Mouse (Mus musculus) midbrain, postnatal 0 days (tissue): Measurements from ENCODE around the gene Tspan32. TPM values are rescaled to one million over a fixed set of nuclear protein-coding genes. Genes with fewer than 3 reads are reported as not detected.

Experiments used
- ATAC-seq: fragments of 200-750 bp; cut with Nextera tagmentation; 2 replicates; pipeline ENCODE4 v1.8.0; 2017; ENCODE audit warnings: moderate number of reproducible peaks, mild to moderate bottlenecking, moderate TSS enrichment, moderate library complexity; ENCODE audit not compliant: low FRiP score
- DNase-seq: peaks from one replicate; pipeline ENCODE4 v3.0.0-alpha.2; 2015; ENCODE audit warnings: low spot score
- H3K27ac ChIP-seq: fragments of 300-500 bp; sonication (generic); 2 replicates; pipeline ENCODE4 v1.5.1; 2014; ENCODE audit warnings: low read depth, mild to moderate bottlenecking, low read length, mixed read lengths
- H3K27me3 ChIP-seq: fragments of 300-500 bp; sonication (generic); 2 replicates; pipeline ENCODE4 v1.6.1; 2014; ENCODE audit warnings: low read length, control low read depth, mixed read lengths; ENCODE audit not compliant: insufficient read depth
- H3K36me3 ChIP-seq: fragments of 300-500 bp; sonication (generic); 2 replicates; pipeline ENCODE4 v1.6.1; 2014; ENCODE audit warnings: low read length, control low read depth, mixed read lengths; ENCODE audit not compliant: insufficient read depth
- H3K4me1 ChIP-seq: fragments of 300-500 bp; sonication (generic); 2 replicates; pipeline ENCODE4 v1.6.1; 2014; ENCODE audit warnings: mild to moderate bottlenecking, control low read depth, antibody characterized with exemption, low read length, mixed read lengths; ENCODE audit not compliant: insufficient read depth
- H3K4me2 ChIP-seq: fragments of 300-500 bp; sonication (generic); 2 replicates; pipeline ENCODE4 v1.6.1; 2014; ENCODE audit warnings: low read depth, mild to moderate bottlenecking, low read length, mixed read lengths; ENCODE audit not compliant: poor library complexity, severe bottlenecking
- H3K4me3 ChIP-seq: fragments of 300-500 bp; sonication (generic); 2 replicates; pipeline ENCODE4 v1.5.1; 2014; ENCODE audit warnings: low read depth, mild to moderate bottlenecking, low read length, moderate library complexity
- H3K9ac ChIP-seq: fragments of 300-500 bp; sonication (generic); replicated peaks from 2 replicates; pipeline ENCODE4 v1.6.1; 2014; ENCODE audit warnings: mild to moderate bottlenecking, low read length, moderate library complexity, mixed read lengths; ENCODE audit not compliant: poor library complexity, severe bottlenecking
- H3K9me3 ChIP-seq: fragments of 300-500 bp; sonication (generic); 2 replicates; pipeline ENCODE4 v1.6.1; 2016; ENCODE audit warnings: low read length, control low read depth
- CTCF ChIP-seq: IDR thresholded peaks from 2 replicates; pipeline ENCODE4 v1.5.1; 2016; ENCODE audit warnings: antibody characterized with exemption, mild to moderate bottlenecking
- WGBS: fragments of 180-500 bp; shearing (Covaris S2); extraction: QIAGEN DNeasy Blood & Tissue Kit; methylation state at CpG from one replicate; pipeline ENCODE4 v1.1.7; 2014; 5-methylcytosine and 5-hydroxymethylcytosine counted together
- polyA plus RNA-seq: library from polyadenylated mRNA; unstranded; fragments of >200 nt; fragmentation: Nextera tagmentation; extraction: Ambion mirVana; gene quantifications from 2 replicates; pipeline ENCODE4 v1.2.1, GENCODE M21; 2015
- total RNA-seq: library from RNA; depleted of rRNA; stranded (reverse); fragments of >200 nt; gene quantifications from 2 replicates; pipeline ENCODE4 v1.2.3, GENCODE M21; 2014

Gene Tspan32
- total and polyA plus RNA-seq, 2 experiments from 2014 or later, result 0.37 to 0.38 TPM

GRCm38 (mm10) chr7:143021356-143022164, 16.7 kb downstream of the Tspan32 start:
- ATAC-seq (no peak), DNase-seq (no peak)
- Histone ChIP-seq H3K27ac (no peak overlapping the region), H3K9ac (no peak overlapping the region), H3K4me2 (no peak overlapping the region), H3K4me1 (no peaks in the 10 kb centered on the region), H3K9me3 (no peaks in the 10 kb centered on the region), H3K27me3 (no peaks in the 10 kb centered on the region), H3K36me3 (peaks cover 8% of the 10 kb centered on the region; the same call in 1 of the 2 replicates), H3K4me3 (no peak overlapping the region)
- WGBS, result 72% methylated on average over 5 of the region's 5 CpGs
- no peak for TF ChIP-seq CTCF

DNA sequence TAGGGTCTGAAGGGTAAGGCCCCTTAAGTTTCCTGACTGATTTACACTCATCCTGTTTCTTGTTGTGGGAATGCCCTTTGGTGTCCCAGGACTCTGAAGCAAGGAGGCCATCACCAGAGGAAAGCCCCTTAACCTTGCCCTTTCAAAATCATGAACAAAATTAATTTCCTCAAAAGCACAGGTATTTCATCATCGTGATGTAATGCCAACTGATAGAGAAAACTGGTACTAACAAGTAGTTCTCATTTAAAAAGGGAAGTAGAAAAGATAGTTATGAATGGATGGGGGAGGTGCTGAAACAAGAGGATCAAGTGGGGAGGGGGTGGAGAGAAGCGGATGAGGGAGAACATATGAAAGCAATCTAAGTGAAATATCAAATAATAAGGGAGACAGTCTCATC, 18.7 kb downstream of the Tspan32 start:
- WGBS, result 92% methylated on average over 2 of the region's 2 CpGs
- Histone ChIP-seq H3K4me1 (no peaks in the 10 kb centered on the region), H3K9ac (no peak overlapping the region), H3K9me3 (no peaks in the 10 kb centered on the region), H3K4me2 (no peak overlapping the region), H3K36me3 (peaks cover 15% of the 10 kb centered on the region; the same call in 1 of the 2 replicates), H3K27me3 (no peaks in the 10 kb centered on the region), H3K4me3 (no peak overlapping the region), H3K27ac (no peak overlapping the region)
- no peak for ATAC-seq
- DNase-seq, result no peak
- TF ChIP-seq CTCF, result no peak

DNA sequence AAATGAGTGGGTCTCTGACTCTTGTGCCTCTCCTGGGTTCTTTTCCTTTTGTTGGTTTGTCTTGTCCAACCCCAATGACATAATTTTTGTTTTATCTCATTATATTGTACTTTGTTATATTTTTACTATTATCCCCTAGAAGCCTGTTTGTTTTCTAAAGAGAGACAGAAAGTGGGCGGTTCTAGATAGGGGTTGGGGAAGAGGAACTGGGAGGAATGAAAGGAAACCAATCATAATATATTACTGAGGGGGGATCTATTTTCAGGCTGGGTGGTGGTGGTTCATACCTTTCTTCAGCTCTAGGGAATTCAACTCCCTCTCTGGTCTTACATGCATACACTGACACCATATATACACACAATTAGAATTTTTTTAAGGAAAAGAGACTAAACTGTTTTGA, 19.4 kb downstream of the Tspan32 start:
- Histone ChIP-seq H3K4me1 (no peaks in the 10 kb centered on the region), H3K4me3 (no peak overlapping the region), H3K36me3 (peaks cover 15% of the 10 kb centered on the region; the same call in 1 of the 2 replicates), H3K9me3 (no peaks in the 10 kb centered on the region), H3K9ac (no peak overlapping the region), H3K27ac (no peak overlapping the region), H3K4me2 (no peak overlapping the region), H3K27me3 (no peaks in the 10 kb centered on the region)
- no peak for TF ChIP-seq CTCF
- ATAC-seq, result no peak
- WGBS, result 97% methylated on average over 1 of the region's 1 CpGs
- DNase-seq, result no peak

GRCm38 (mm10) chr7:143025496-143025895, 20.6 kb downstream of the Tspan32 start:
- Histone ChIP-seq H3K27ac (no peak overlapping the region), H3K4me1 (no peaks in the 10 kb centered on the region), H3K36me3 (peaks cover 22% of the 10 kb centered on the region; the same call in 1 of the 2 replicates), H3K9ac (no peak overlapping the region), H3K4me3 (no peak overlapping the region), H3K9me3 (no peaks in the 10 kb centered on the region), H3K27me3 (no peaks in the 10 kb centered on the region), H3K4me2 (no peak overlapping the region)
- DNase-seq (no peak), ATAC-seq (no peak)
- TF ChIP-seq CTCF, result no peak
- 93% methylated on average over 3 of the region's 3 CpGs for WGBS

DNA sequence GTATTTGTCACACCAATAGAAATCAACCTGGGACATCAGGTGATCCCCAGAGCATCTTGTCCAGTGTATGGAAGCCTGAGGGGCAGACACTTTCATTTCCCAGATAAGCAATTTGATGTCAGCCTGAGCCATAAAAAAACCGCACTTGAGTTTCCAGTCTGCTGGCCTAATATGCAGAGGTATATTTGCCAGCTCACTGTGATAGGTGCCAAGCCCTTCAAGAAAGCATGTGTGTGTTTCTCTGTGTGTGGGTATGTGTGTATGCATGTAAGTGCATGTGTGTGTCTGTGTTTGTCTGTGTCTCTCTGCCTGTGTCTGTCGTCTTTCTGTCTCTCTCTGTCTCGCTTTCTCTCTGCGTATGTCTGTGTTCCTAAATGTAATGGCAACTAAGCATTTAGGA, 22.4 kb downstream of the Tspan32 start:
- ATAC-seq, result no peak
- Histone ChIP-seq H3K9me3 (no peaks in the 10 kb centered on the region), H3K4me1 (no peaks in the 10 kb centered on the region), H3K4me2 (no peak overlapping the region), H3K27ac (no peak overlapping the region), H3K36me3 (peaks cover 28% of the 10 kb centered on the region; the same call in 1 of the 2 replicates), H3K27me3 (no peaks in the 10 kb centered on the region), H3K4me3 (no peak overlapping the region), H3K9ac (no peak overlapping the region)
- DNase-seq, result no peak
- TF ChIP-seq CTCF, result no peak
- WGBS, result 96% methylated on average over 4 of the region's 4 CpGs

- no peak for DNase-seq
- Histone ChIP-seq H3K4me2 (no peak overlapping the region), H3K27me3 (no peaks in the 10 kb centered on the region), H3K9me3 (no peaks in the 10 kb centered on the region), H3K4me3 (no peak overlapping the region), H3K4me1 (no peaks in the 10 kb centered on the region), H3K36me3 (peaks cover 35% of the 10 kb centered on the region), H3K9ac (no peak overlapping the region), H3K27ac (no peak overlapping the region)
- WGBS, result 85% methylated on average over 1 of the region's 1 CpGs
- no peak for TF ChIP-seq CTCF
- no peak for ATAC-seq
These were observed 27.0 kb downstream of the Tspan32 start for GRCm38 (mm10) chr7:143031816-143032215.
